Mouse (Mus musculus): Measurements from ENCODE around the gene Wdtc1.

DNA sequence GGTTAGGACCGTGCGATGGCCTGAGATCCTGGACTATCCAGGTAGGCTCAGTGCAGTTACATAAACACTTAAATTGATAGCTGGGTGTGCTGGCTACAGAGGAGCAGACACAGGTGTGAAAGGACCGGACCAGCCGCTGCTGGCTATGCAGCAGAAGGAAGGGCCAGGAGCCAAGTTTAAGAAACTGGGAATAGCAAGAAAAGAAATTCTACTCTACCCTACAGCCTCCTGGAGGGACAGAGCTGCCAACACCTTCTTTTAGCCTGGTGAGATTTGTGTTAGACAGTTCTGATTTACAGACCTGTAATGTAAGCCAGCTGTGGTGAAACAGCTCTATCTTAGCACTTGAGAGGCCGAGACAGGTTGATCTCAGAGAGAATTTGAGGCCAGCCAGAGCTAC, 37.3 kb downstream of the Wdtc1 start:
- TF ChIP-seq CTCF (IDR thresholded peaks at IDR 0.05; ENCODE audit: low read depth, low read length) = no peak
- no peak for TF ChIP-seq POLR2A (IDR thresholded peaks at IDR 0.05; ENCODE audit: borderline replicate concordance, low read depth, low read length)
